In the genomic region with DNA sequence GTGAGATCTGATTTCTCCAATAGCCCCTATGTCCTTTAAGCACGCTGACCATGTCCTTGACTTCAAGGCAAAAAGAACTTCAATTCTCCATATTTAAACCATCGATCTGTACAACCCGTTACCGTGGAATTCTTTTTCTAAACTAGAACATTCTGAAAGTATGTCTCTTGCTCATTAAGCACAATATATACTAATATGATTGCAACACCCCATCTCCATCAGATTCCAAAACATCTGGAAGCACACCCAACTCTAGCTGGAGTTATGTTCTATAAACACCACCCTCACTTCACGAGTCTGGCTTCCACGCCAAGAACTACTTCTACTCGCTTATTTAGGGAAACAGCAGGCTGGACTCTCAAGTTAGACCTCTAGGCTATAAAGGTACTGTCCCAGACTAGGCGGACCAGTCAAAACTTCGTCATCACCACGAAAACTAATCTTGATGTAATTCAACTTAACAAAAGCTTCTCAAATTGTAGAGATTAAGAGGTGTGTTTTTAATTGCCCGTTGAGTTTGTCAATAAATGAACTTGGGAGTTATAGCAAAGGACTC, we compare ENCODE assay signal across 9 mouse cellular contexts. TPM values are rescaled to one million over a fixed set of nuclear protein-coding genes. Genes with fewer than 3 reads are reported as not detected.
DNase-seq lines count a peak whose midpoint lies in the region; ATAC-seq lines count a peak whose summit lies in the region.
"Had no signal": no experiment of that assay in that cellular context is flagged by ENCODE, and none has a peak within 500 bp of the region (broad histone marks: within the 10 kb centered on the region; RNA-seq: fewer than 3 reads in every experiment).

No protein-coding gene starts in this region.

- no peaks in the 10 kb centered on the region for H3K27me3 ChIP-seq in limb, embryonic 15.5 days
- no peaks in the 10 kb centered on the region for H3K27me3 ChIP-seq in neural tube, embryonic 15.5 days (replicated peaks)

- peak; percentile 22 for DNase-seq in urinary bladder, postnatal 14 days (ENCODE audit: low spot score)
- DNase-seq in urinary bladder, adult 2 months (ENCODE audit: low spot score): no peak
- DNase-seq in heart, adult 8-10 months (ENCODE audit: low spot score): peak; percentile 72
- DNase-seq in left cerebral cortex, postnatal 36 days (ENCODE audit: low spot score in 2 of 2): no peak
- DNase-seq in thymus, postnatal 36 days: no peak
- DNase-seq in cerebellum, adult 9-11 months: no peak

- no peaks in the 10 kb centered on the region for H3K9me3 ChIP-seq in limb, embryonic 15.5 days
- H3K9me3 ChIP-seq in neural tube, embryonic 15.5 days (replicated peaks): no peaks in the 10 kb centered on the region

- ATAC-seq in limb, embryonic 15.5 days (ENCODE audit: insufficient number of reproducible peaks, low FRiP score, low TSS enrichment, low read depth): no peak
- no peak for ATAC-seq in neural tube, embryonic 15.5 days (ENCODE audit: low FRiP score)

- intact Hi-C loops in left cerebral cortex, postnatal 36 days (cut with DNase I): loop anchor here (5.0 kb wide), 1 partner anchor 60 kb away; no protein-coding TSS in a partner anchor

- peak overlapping the region; percentile 98 for H3K4me3 ChIP-seq in limb, embryonic 15.5 days
- peak overlapping the region; percentile 99 for H3K4me3 ChIP-seq in neural tube, embryonic 15.5 days (replicated peaks)

- H3K36me3 ChIP-seq in limb, embryonic 15.5 days: no peaks in the 10 kb centered on the region
- no peaks in the 10 kb centered on the region for H3K36me3 ChIP-seq in neural tube, embryonic 15.5 days

- H3K4me2 ChIP-seq in limb, embryonic 15.5 days: peak overlapping the region; percentile 80
- peak overlapping the region; percentile 68 for H3K4me2 ChIP-seq in neural tube, embryonic 15.5 days

- H3K9ac ChIP-seq in limb, embryonic 15.5 days: no peak overlapping the region; the same call in 1 of the 2 replicates
- peak overlapping the region; percentile 95 for H3K9ac ChIP-seq in neural tube, embryonic 15.5 days (replicated peaks)

- WGBS in limb, embryonic 15.5 days: 32% methylated on average over 11 of the region's 11 CpGs
- 39% methylated on average over 11 of the region's 11 CpGs for WGBS in neural tube, embryonic 15.5 days

- peaks cover 22% of the 10 kb centered on the region for H3K4me1 ChIP-seq in limb, embryonic 15.5 days
- H3K4me1 ChIP-seq in neural tube, embryonic 15.5 days: peaks cover 30% of the 10 kb centered on the region

- H3K27ac ChIP-seq in limb, embryonic 15.5 days: peak overlapping the region; percentile 91
- H3K27ac ChIP-seq in neural tube, embryonic 15.5 days (replicated peaks): peak overlapping the region; percentile 92

RNA-seq across cellular contexts. Expression of a gene that starts 1.2 kb away (rescaled TPM):
- polyA plus RNA-seq in urinary bladder, adult 2 months (2012; rRNA removed): 38.3 and 71.9 TPM in 2 replicates
- total RNA-seq in heart, adult 8-10 months (2022): 100 to 1,000 TPM; 291 to 330 (median 302) TPM
- polyA plus RNA-seq in limb, embryonic 15.5 days (2015; fragmentation: Nextera tagmentation; extraction: Ambion mirVana): 86.6 and 107 TPM in 2 replicates
- 64.0 and 70.4 TPM in 2 replicates for polyA plus RNA-seq in neural tube, embryonic 15.5 days (2015; fragmentation: Nextera tagmentation; extraction: Ambion mirVana)
- 10 to 100 TPM; 90.4 to 93.1 TPM for total RNA-seq in left cerebral cortex, postnatal 36 days (2021)

RNA-seq across cellular contexts. Expression of a gene that starts 27.7 kb away (rescaled TPM):
- polyA plus RNA-seq in urinary bladder, adult 2 months (2012; rRNA removed): 32.8 and 39.3 TPM in 2 replicates
- total RNA-seq in heart, adult 8-10 months (2022): 10 to 100 TPM; 23.0 to 32.5 (median 28.5) TPM
- polyA plus RNA-seq in limb, embryonic 15.5 days (2015; fragmentation: Nextera tagmentation; extraction: Ambion mirVana): 35.5 and 43.8 TPM in 2 replicates
- 117 and 136 TPM in 2 replicates for polyA plus RNA-seq in neural tube, embryonic 15.5 days (2015; fragmentation: Nextera tagmentation; extraction: Ambion mirVana)
- total RNA-seq in left cerebral cortex, postnatal 36 days (2021): 100 to 1,000 TPM; 116 to 131 TPM

RNA-seq across cellular contexts. Expression of a gene that starts 34.1 kb away (rescaled TPM):
- polyA plus RNA-seq in urinary bladder, adult 2 months (2012; rRNA removed): 34.0 and 35.5 TPM in 2 replicates
- total RNA-seq in heart, adult 8-10 months (2022): 1 to 10 TPM; 3.8 to 6.5 (median 4.9) TPM
- polyA plus RNA-seq in limb, embryonic 15.5 days (2015; fragmentation: Nextera tagmentation; extraction: Ambion mirVana): 8.3 and 9.5 TPM in 2 replicates
- polyA plus RNA-seq in neural tube, embryonic 15.5 days (2015; fragmentation: Nextera tagmentation; extraction: Ambion mirVana): 24.2 and 30.5 TPM in 2 replicates
- 10 to 100 TPM; 29.5 to 34.0 TPM for total RNA-seq in left cerebral cortex, postnatal 36 days (2021)
- total RNA-seq: common myeloid progenitor, adult 5-6 weeks had no signal

RNA-seq across cellular contexts. Expression of a gene that starts 43.4 kb away (rescaled TPM):
- polyA plus RNA-seq in urinary bladder, adult 2 months (2012; rRNA removed): 304 and 339 TPM in 2 replicates
- total RNA-seq in heart, adult 8-10 months (2022): 100 to 1,000 TPM; 196 to 229 (median 224) TPM
- polyA plus RNA-seq in limb, embryonic 15.5 days (2015; fragmentation: Nextera tagmentation; extraction: Ambion mirVana): 470 and 473 TPM in 2 replicates
- 261 and 304 TPM in 2 replicates for polyA plus RNA-seq in neural tube, embryonic 15.5 days (2015; fragmentation: Nextera tagmentation; extraction: Ambion mirVana)
- 100 to 1,000 TPM; 160 to 176 TPM for total RNA-seq in left cerebral cortex, postnatal 36 days (2021)

RNA-seq across cellular contexts. Expression of a gene that starts 43.4 kb away (rescaled TPM):
- 80.0 and 107 TPM in 2 replicates for polyA plus RNA-seq in urinary bladder, adult 2 months (2012; rRNA removed)
- 10 to 100 TPM; 66.6 to 85.9 (median 81.5) TPM for total RNA-seq in heart, adult 8-10 months (2022)
- polyA plus RNA-seq in limb, embryonic 15.5 days (2015; fragmentation: Nextera tagmentation; extraction: Ambion mirVana): 44.3 and 47.6 TPM in 2 replicates
- 49.2 and 52.0 TPM in 2 replicates for polyA plus RNA-seq in neural tube, embryonic 15.5 days (2015; fragmentation: Nextera tagmentation; extraction: Ambion mirVana)
- total RNA-seq in left cerebral cortex, postnatal 36 days (2021): 10 to 100 TPM; 29.2 to 41.4 TPM

Comparison
In these comparisons a context has a peak if more than half of its experiments do, and no peak if none do; other contexts are left out.
1. DNase-seq: peak in urinary bladder, postnatal 14 days (single experiment) and heart, adult 8-10 months (single experiment); none in urinary bladder, adult 2 months (single experiment), left cerebral cortex, postnatal 36 days (0 of 2), thymus, postnatal 36 days (0 of 2) and cerebellum, adult 9-11 months (single experiment).